Mouse (Mus musculus) gastrocnemius, postnatal 10 days (tissue): ENCODE data around the gene Ypel3. TPM values are rescaled to one million over a fixed set of nuclear protein-coding genes. Genes with fewer than 3 reads are reported as not detected.
"Not testable (repeated sequence)": the region's sequence is repeated elsewhere in the genome, so short reads cannot be mapped to it uniquely, and the experiment has no call there.

Experiments
- DNase-seq: peaks from one replicate; pipeline ENCODE4 v3.0.0; 2021; ENCODE audit warnings: mixed read lengths
- total RNA-seq, 2 experiments: library from RNA; stranded (reverse); gene quantifications; 2 replicates each; pipeline ENCODE4 v1.2.3; 2021

Gene Ypel3
- total RNA-seq, 2 experiments from 2014 or later, result 56.3 to 62.9 TPM

DNA sequence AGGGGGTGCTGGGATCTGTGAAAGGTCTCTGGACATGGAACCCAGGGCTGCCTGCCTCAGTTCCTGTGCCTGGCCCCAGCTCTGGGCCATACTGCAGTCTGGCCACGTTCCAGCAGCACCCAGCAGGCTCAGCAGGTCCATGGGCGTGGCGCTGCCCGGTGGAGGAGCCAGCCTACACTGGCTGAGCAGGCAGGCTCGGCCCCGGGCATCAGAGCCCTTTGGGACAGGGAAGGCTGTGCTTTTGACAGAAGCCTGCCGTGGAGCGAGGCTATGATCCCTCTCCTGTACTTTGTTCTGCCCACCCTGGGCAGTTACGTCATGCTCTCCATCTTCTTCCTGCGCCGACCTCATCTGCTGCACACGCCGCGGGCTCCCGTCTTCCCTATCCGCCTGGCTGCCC lies 10.6 kb upstream of the Ypel3 start, which contains the start of gene Gdpd3:
Gene Gdpd3, plus strand, starts transcription at position 134 of the 400 bp plus-strand sequence.
- DNase-seq, result no peak

DNA sequence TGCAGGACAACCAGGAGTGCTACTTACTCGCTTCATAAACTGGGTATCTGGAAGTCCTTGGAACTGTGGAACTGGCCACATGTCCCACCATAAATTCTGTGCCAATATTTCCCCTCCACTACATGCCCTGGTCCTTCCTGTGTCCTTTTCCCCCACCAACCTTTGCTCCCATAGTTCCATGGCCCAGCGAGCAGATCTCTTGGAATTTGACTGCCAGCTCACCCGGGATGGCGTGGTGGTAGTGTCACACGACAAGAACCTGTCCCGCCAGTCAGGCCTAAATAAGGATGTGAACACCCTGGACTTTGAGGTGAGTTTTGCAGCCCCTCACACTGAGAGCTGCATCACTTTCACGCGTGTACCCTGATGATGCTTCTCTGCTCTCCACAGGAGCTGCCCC lies 9.8 kb upstream of the Ypel3 start:
- no peak for DNase-seq

DNA sequence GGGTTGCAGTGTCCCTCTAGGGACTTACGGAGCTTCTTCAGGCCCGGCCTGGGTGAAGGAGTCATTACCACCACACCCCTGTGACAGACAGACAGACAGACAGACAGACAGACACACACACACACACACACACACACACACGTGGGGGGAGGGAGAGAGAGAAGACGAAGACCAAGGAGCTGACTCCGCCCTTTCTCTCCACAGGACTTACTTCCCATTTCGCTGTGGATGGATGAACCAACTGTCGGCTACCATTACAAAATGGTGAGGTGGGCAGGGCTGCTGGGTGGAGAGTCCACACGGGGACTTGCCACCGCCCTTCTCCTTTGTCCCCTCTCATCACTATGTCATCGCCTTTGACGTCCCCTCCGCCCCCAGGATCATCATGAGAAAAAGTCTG lies 6.0 kb upstream of the Ypel3 start:
- no peak for DNase-seq

DNA sequence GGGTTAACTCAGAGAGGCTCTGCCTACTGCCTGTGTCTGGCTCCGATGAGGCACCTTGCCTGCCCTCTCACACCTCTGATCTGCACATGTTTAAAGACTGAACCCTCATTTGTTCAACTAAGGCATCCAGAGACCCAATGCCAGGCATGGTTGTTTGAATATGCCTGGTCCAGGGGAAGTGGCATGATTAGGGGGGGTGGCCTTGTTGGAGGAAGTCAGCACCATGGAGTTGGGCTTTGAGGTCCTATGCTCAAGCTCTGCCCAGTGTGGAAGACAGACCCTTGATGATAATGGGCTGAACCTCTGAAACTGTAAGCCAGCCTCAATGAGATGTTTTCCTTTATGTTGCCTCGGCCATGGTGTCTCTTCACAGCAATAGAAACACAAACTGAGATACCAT lies 3.4 kb upstream of the Ypel3 start:
- DNase-seq, result no peak

DNA sequence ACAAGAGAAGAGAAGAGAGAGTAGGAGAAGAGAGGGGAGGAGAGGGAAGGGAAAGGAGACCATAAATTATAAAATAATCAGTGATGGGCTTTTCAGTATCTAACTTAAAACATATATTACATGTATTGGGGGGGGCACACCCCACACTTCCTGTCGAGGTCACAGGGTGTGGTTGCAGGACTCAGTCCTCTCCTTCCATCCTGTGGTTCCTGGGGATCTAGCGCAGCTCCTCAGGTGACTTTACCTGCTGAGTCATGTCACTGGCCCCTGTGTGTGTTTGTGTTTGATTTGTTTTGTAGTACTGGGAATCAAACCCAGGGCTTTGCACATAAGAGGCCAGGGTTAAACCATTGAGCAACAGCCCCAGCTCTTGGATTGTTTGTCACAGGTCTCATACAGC lies 2.3 kb upstream of the Ypel3 start:
- no peak for DNase-seq

DNA sequence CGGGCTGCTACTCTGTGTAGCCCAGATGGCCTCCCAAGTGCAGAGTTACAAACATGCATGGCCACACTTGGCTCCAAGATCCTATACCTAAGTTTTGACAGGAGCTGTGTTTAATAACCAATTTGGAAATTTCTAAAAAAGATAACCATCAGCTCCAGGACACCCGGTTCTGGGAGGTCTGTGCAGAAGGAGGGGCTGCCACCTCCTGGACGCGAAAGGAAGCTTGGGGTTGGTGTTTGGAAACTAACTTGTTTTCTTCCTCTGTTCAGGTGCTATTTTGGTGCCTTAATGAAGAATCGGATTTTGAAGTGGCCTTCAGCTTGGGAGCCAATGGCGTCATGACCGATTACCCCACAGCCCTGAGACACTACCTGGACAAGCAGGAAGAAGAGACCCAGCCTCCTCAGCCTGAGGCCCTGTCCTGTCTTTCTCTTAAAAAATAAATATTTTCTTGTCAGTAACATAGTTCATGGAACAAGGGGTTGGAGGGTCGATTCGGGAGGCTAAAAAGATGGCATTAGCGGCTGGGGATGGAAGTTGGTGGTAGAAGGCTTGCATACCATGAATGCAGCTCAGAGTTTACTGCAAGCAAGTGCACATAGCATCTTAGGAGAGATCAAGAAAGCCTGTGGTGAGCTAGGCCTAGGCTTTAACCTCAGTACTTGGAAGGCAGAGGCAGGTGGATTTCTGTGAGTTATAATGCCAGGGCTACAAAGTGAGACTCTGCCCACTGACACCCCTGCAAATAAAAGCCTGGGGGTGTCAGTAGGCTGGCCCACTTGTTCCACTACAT lies 1.4 kb upstream of the Ypel3 start:
- DNase-seq, result no peak

DNA sequence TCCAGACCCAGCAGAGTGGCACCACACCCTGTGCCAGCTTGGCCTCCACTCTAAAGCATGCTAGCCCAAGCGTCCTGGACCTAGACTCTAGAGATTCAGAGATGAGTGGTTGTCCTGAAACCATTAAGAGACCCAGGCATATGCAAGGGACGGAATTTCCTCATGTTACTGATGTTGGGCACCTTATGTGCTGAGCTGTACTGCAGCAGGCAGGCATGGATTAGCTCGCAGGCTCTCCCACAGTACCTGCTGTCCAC lies 849 bp upstream of the Ypel3 start:
- DNase-seq, result no peak

DNA sequence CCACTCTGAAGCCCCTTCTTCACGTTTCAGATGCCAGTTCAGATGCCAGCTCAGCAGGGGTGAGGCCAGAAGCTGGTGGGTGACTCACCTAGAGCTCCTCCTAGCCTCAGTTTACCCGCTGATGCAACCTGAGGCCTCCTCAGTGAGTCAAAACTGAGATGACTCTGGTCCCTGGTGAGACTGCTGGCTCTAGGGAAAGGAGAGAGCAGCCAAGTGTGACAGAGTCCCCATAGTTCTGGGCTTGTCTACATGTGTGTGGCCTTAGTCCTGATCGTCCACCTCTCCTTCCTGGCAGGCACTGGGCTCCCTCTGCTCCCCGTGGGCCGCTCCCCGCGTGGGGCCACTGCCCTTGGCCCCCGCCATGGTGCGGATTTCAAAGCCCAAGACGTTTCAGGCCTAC lies 721 bp downstream of the Ypel3 start:
- DNase-seq, result no peak

DNA sequence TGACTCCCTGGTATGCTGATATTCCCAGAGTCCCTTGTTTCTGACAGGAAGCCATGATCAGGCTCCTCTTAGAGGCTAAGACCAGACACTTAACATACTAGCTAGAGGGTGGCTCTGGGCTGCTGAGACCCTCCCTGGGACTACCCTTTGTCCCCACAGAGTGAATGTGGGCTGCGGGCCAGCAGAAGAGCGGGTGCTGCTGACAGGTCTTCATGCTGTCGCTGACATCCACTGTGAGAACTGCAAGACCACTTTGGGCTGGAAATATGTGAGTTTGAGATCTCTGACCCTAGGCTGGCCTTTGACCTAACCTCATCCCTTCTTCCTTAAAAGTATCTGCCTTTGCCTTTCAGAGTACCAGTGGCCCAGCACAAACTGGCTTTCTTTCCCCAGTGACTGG lies 1.4 kb downstream of the Ypel3 start:
- DNase-seq, result no peak

DNA sequence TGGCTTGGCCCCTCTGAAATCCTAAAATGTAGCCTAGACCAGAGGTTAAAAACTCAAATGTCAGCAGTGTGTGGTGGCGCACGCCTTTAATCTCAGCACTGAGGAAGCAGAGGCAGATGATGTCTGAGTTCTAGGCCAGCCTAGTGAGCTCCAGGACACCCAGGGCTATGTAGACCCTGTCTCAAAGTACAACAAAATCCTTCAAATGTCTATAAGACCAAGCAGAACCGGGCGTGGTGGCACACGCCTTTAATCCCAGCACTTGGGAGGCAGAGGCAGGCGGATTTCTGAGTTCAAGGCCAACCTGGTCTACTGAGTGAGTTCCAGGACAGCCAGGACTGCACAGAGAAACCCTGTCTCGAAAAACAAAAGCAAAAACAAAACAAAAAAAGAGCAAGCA lies 2.3 kb downstream of the Ypel3 start:
- not testable (repeated sequence) for DNase-seq

DNA sequence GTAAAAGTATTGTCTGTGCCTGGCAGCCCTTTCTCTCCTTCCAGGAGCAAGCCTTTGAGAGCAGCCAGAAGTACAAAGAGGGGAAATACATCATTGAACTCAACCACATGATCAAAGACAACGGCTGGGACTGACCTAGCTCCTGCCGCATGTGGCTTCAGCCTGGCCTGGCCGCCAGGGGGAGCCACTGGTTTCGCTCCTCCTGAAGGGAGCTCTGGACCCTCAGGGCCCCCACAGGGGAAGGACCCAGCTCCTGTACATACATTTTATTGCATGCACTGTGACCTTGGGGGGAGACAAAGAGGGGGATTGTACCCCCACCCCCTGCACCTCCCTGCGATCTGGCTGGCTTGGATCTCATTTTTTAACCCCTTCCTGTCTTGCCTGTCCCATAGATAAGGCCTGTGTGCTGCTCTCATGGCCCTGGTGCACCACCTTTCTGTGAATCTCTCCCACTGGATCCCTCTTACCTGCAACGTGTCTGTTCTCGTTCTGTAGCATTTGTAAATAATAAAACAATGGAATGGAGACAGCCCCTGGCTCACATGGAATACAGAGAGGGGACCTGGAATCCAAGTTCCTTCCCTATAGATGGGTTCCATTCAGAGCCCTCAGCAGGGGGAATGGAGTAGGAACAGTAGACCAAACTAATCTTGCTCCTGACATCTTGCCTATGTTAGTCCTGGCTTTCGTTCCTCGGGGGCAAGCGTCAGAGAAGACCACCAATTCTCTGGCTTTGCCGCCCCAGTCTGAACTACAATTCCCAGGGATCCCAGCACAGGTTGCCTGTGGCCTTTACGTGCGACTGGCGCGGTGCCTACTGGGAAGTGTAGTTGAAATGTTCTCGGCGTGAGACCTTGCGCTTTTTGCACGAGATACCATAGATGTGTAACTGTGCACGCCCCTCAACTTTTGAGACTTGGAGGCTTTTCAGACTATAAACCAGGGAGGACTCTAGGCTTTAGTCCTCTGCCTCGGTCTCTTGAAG lies 3.5 kb downstream of the Ypel3 start:
- peak; percentile 94 for DNase-seq

DNA sequence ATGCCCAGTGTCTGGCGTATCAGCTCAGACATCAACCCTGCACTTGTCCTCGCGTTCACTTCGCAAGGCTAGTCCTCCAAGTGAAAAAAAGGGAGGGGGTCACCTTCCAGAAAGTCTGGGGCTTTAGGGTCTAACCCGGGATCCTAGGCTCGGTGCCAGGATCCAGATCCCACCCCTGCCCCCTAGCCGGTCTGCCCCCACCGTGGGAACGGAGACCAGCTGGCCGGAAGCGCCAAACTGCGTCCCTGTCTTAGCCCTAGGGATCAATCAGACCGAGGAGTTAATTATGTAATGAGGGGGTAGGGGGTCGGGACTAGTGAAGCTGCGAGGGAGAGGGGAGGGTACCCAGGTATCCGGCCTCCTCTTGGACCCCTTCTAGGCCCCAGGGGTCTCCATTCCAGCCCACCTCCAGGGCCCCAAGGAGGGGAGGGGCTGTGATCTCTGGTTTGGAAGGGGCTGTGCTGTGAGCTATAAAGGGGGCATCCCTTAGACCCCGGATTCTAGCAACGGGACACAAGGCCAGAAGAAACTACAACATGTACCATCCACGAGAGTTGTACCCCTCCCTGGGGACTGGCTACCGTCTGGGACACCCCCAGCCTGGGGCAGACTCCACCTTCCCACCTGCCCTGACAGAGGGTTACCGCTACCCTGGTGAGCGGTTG lies 4.3 kb downstream of the Ypel3 start, which contains the start of gene Tbx6:
Gene Tbx6, plus strand, starts transcription at position 513 of the 665 bp plus-strand sequence.
- DNase-seq, result peak; percentile 49

DNA sequence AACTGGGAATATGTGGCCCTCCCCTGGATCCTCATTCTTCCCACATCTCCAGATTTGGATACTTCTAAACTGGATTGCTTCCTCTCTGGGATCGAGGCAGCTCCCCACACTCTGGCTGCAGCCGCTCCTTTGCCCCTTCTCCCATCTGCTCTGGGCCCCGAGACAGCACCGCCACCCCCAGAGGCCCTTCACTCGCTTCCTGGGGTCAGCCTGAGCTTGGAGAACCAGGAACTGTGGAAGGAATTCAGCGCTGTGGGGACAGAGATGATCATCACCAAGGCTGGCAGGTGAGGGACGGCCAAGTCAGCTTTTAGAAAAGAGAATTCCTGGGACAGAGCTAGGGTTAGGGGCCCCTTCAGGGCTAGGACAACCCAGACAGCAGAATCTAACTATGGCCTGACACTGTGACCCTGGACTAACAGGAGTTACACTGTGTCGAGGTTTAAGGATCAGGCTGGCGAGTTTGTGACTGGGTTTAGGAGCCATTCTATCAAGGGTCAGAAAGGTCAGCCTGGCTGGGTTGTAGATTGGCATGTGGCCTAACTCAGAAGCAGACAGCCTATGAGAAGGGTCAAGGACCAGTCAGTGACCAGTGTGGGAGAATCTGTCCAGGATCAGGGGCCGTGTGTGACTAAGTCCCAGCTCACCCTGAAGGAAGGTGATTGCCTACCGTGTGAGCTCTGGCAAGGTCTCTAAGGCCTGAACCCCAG lies 5.1 kb downstream of the Ypel3 start:
- no peak for DNase-seq

DNA sequence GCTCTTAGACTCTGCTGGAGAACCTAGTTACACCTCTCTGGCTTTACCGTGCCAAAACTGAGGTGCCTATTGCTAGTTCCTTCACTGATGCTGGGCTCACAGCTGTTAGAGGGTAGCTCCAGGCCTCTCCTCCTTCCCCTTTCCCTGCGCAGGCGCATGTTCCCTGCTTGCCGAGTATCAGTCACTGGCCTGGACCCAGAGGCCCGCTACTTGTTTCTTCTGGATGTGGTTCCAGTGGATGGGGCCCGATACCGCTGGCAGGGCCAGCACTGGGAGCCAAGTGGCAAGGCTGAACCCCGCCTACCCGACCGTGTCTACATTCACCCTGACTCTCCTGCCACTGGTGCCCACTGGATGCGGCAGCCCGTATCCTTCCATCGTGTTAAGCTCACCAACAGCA lies 5.9 kb downstream of the Ypel3 start:
- no peak for DNase-seq

DNA sequence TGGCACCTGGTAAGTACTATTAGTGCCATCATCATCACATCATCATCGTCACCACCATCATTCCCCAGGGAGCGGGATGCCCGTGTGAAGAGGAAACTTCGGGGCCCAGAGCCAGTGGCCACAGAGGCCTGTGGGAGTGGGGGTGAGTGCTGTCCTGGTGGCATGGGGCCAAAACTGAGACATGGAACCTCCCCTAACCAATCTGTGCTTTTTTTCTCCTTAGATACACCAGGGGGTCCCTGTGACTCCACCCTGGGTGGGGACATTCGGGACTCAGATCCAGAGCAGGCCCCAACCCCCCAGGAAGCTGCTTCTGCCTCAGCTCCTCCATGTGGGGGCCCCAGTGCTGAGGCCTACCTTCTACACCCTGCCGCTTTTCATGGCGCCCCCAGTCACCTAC lies 7.7 kb downstream of the Ypel3 start:
- DNase-seq, result no peak

DNA sequence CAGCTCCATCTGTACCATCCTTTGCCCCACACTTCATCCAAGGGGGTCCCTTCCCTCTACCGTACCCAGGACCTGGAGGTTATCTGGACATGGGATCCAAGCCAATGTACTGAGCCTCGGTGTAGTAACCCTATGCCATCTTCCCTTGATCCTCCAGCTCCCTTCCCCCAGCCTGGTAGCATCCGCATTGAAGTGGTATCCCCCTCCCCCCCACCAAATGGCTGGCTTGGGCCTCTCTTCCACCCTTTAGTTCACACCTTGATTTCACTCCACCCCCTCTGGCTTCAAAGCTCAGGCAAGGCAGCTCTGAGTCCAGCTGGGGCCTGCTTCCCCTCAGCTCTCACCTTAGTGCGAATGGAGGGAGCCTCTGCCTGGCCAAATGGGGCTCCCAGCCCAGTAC lies 8.3 kb downstream of the Ypel3 start:
- no peak for DNase-seq

DNA sequence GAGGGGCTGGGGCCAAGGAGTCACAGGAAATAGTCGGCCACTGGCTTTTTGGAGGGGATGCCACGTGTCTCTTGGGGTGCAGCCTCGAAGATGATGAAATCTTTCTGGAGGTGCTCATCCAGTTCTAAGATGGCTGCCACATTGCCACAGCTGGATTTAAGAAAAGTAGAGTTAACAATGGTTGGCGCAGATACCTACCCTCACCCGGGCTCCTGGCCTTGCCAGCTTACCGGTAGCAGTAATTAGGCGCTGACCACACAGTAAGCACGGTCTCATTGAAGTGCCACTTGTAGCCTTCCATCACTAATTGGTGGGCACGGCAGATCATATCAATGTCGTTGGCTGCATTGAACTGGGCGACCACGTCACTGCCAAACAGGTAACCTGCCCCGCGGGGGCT lies 9.4 kb downstream of the Ypel3 start:
- no peak for DNase-seq

DNA sequence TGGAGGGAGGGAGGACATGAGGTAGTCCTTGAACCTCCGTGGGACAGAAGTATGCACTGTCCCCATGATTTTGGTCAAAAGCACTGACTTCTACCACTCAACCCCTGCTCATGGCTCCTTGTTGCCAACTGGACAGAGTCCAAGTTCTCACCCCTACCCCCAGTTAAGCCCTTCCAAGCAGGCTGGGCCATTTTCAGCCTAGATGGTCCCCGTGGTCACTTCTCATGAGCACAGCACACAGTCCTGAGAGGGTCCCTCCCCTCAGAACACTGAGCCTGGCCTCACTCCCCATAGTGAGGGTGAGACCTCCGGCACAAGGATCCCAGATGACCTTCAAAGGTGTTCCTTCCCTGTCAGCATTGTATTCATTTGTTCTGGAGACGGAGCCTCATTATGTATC lies 12.4 kb downstream of the Ypel3 start:
- DNase-seq, result no peak

DNA sequence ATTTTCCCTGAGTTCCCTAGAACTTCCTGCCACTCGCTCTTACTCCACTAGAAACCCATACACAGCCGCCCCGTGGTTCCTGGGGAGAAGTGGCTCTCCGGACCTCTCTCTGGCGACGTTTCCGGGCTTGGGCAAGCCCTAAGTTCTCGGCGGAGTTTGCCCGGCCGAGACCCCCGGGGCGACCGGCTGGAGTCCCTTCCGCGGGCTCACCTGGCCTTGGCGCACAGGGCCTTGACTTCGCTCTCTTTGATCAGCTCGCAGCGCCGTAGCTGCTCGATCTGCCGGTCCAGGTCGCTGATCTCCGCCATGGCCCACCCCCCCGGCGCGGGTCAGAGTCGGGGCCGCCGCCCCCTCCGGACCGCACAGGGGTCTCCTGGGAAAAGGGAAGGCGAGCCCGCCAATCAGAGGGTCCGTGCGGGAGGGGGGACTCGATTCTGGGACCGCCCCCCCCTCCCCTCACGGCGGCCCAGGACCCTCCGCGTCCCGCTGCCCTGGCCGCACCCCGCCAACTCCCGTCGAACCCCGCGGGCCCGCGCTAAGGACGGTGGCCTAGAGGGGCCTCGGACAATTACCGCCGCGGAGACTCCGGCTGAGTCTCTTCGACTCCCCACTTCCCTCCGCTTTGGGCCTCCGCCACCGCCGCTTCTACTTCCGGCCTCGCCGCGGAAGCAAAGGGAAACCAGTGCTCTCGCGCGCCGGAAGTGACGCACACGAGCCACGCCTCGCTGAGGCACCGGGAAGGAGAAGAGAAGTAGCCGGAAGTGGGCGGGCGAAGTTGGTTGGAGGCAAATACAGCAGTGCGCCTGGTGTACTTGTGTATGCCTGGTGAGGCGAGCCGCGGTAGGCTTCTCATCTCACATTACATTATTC lies 15.3 kb downstream of the Ypel3 start, which contains the start of gene Ppp4c:
Gene Ppp4c, minus strand, starts transcription at position 646 of the 870 bp plus-strand sequence.
- peak; percentile 98 for DNase-seq

DNA sequence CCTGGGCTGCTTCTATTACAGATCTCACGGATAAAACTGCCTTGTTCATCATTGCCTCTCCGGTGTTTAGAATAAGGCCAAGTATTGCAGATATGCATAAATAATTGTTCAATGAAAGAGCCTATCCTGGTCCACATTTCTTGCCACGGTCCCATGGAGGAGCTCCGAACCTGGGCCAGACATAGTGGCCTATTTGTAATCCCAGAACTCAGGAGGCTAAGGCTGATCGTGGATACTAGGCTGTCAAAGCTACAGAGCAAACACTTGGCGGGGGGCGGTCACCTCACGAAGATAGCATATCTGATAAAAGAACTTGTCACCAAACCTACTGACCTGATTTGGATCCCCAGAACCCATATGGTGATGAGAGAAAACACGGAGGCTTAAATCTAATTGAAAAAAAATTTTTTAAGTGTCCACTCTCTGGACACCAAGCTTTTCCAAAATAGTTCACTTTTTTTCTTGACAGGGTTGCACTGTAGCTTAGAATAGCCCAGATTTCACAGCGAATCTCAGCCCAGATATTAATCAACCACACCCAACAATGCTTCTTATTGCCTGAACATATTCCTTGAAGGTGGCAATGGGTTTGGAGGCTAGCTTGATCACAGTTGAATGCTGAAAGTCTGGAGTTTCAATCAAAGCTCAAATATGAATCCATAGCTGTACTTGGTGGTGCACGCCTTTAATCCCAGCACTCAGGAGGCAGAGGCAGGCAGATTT lies 16.1 kb downstream of the Ypel3 start:
- DNase-seq, result peak; percentile 20
